Mouse (Mus musculus): ENCODE data around the gene Btbd9. TPM values are rescaled to one million over a fixed set of nuclear protein-coding genes. Genes with fewer than 3 reads are reported as not detected.

The Btbd9 gene
- polyA plus RNA-seq, 1 experiment: 32.7 TPM

- WGBS: 84% methylated on average over 3 of the region's 3 CpGs
- peaks cover 11% of the 10 kb centered on the region for H3K4me1 ChIP-seq (ENCODE audit: control insufficient read depth, insufficient read depth, low read length)
- no peaks in the 10 kb centered on the region for H3K27me3 ChIP-seq (ENCODE audit: control insufficient read depth, insufficient read depth, low read length)
- H3K27ac ChIP-seq (ENCODE audit: insufficient read depth, low read length): no peak overlapping the region
- no peak overlapping the region for H3K4me3 ChIP-seq (replicated peaks; ENCODE audit: insufficient read depth, low read depth, low read length)
- no peak for DNase-seq
- TF ChIP-seq POLR2A (IDR thresholded peaks at IDR 0.05; ENCODE audit: borderline replicate concordance, insufficient read depth, low read length) (no peak), CTCF (IDR thresholded peaks at IDR 0.05; ENCODE audit: borderline replicate concordance, insufficient read depth, low read depth, low read length) (no peak)
Measured at GRCm38 (mm10) chr17:30345008-30345407, 231.3 kb downstream of the Btbd9 start.

GRCm38 (mm10) chr17:30343701-30344473 lies 232.4 kb downstream of the Btbd9 start:
- 52% methylated on average over 9 of the region's 9 CpGs for WGBS
- peak in 1 of 2 experiments; percentile 29 for DNase-seq
- Histone ChIP-seq H3K27me3 (ENCODE audit: control insufficient read depth, insufficient read depth, low read length) (no peaks in the 10 kb centered on the region), H3K4me1 (ENCODE audit: control insufficient read depth, insufficient read depth, low read length) (peaks cover 11% of the 10 kb centered on the region), H3K4me3 (replicated peaks; ENCODE audit: insufficient read depth, low read depth, low read length) (no peak overlapping the region), H3K27ac (ENCODE audit: insufficient read depth, low read length) (no peak overlapping the region)
- TF ChIP-seq POLR2A (IDR thresholded peaks at IDR 0.05; ENCODE audit: borderline replicate concordance, insufficient read depth, low read length) (no peak), CTCF (IDR thresholded peaks at IDR 0.05; ENCODE audit: borderline replicate concordance, insufficient read depth, low read depth, low read length) (no peak)

- TF ChIP-seq CTCF (IDR thresholded peaks at IDR 0.05; ENCODE audit: borderline replicate concordance, insufficient read depth, low read depth, low read length): no peak
- no peak for TF ChIP-seq POLR2A (IDR thresholded peaks at IDR 0.05; ENCODE audit: borderline replicate concordance, insufficient read depth, low read length)
- DNase-seq: no peak
- Histone ChIP-seq H3K4me3 (replicated peaks; ENCODE audit: insufficient read depth, low read depth, low read length) (no peak overlapping the region), H3K27me3 (ENCODE audit: control insufficient read depth, insufficient read depth, low read length) (no peaks in the 10 kb centered on the region), H3K4me1 (ENCODE audit: control insufficient read depth, insufficient read depth, low read length) (peaks cover 7% of the 10 kb centered on the region; the same call in 1 of the 2 replicates), H3K27ac (ENCODE audit: insufficient read depth, low read length) (no peak overlapping the region)
- WGBS: 90% methylated on average over 6 of the region's 6 CpGs
Measured at GRCm38 (mm10) chr17:30341556-30341955, 234.7 kb downstream of the Btbd9 start.

GRCm38 (mm10) chr17:30340495-30341126 lies 235.7 kb downstream of the Btbd9 start:
- H3K4me1 ChIP-seq (ENCODE audit: control insufficient read depth, insufficient read depth, low read length): peaks cover 14% of the 10 kb centered on the region
- H3K27me3 ChIP-seq (ENCODE audit: control insufficient read depth, insufficient read depth, low read length): no peaks in the 10 kb centered on the region
- H3K4me3 ChIP-seq (replicated peaks; ENCODE audit: insufficient read depth, low read depth, low read length): no peak overlapping the region
- 84% methylated on average over 13 of the region's 13 CpGs for WGBS
- H3K27ac ChIP-seq (ENCODE audit: insufficient read depth, low read length): no peak overlapping the region
- TF ChIP-seq CTCF (IDR thresholded peaks at IDR 0.05; ENCODE audit: borderline replicate concordance, insufficient read depth, low read depth, low read length) (no peak), POLR2A (IDR thresholded peaks at IDR 0.05; ENCODE audit: borderline replicate concordance, insufficient read depth, low read length) (no peak)
- no peak for DNase-seq

GRCm38 (mm10) chr17:30339317-30339716 lies 237.0 kb downstream of the Btbd9 start:
- Histone ChIP-seq H3K27ac (ENCODE audit: insufficient read depth, low read length) (no peak overlapping the region), H3K27me3 (ENCODE audit: control insufficient read depth, insufficient read depth, low read length) (no peaks in the 10 kb centered on the region), H3K4me3 (replicated peaks; ENCODE audit: insufficient read depth, low read depth, low read length) (no peak overlapping the region), H3K4me1 (ENCODE audit: control insufficient read depth, insufficient read depth, low read length) (peaks cover 21% of the 10 kb centered on the region)
- no peak for DNase-seq
- 95% methylated on average over 5 of the region's 5 CpGs for WGBS
- no peak for TF ChIP-seq CTCF (IDR thresholded peaks at IDR 0.05; ENCODE audit: borderline replicate concordance, insufficient read depth, low read depth, low read length)
- no peak for TF ChIP-seq POLR2A (IDR thresholded peaks at IDR 0.05; ENCODE audit: borderline replicate concordance, insufficient read depth, low read length)

- H3K4me3 ChIP-seq (replicated peaks; ENCODE audit: insufficient read depth, low read depth, low read length): no peak overlapping the region
- H3K27ac ChIP-seq (ENCODE audit: insufficient read depth, low read length): no peak overlapping the region
- H3K27me3 ChIP-seq (ENCODE audit: control insufficient read depth, insufficient read depth, low read length): no peaks in the 10 kb centered on the region
- no peak for DNase-seq
- WGBS: 84% methylated on average over 7 of the region's 7 CpGs
- peaks cover 16% of the 10 kb centered on the region for H3K4me1 ChIP-seq (ENCODE audit: control insufficient read depth, insufficient read depth, low read length)
- TF ChIP-seq POLR2A (IDR thresholded peaks at IDR 0.05; ENCODE audit: borderline replicate concordance, insufficient read depth, low read length) (no peak), CTCF (IDR thresholded peaks at IDR 0.05; ENCODE audit: borderline replicate concordance, insufficient read depth, low read depth, low read length) (no peak)
Measured at GRCm38 (mm10) chr17:30336816-30337215, 239.5 kb downstream of the Btbd9 start.

- H3K4me3 ChIP-seq (replicated peaks; ENCODE audit: insufficient read depth, low read depth, low read length): no peak overlapping the region
- WGBS: 46% methylated on average over 5 of the region's 5 CpGs
- TF ChIP-seq POLR2A (IDR thresholded peaks at IDR 0.05; ENCODE audit: borderline replicate concordance, insufficient read depth, low read length) (no peak), CTCF (IDR thresholded peaks at IDR 0.05; ENCODE audit: borderline replicate concordance, insufficient read depth, low read depth, low read length) (no peak)
Measured at GRCm38 (mm10) chr17:30336280-30336679, 240.0 kb downstream of the Btbd9 start.

GRCm38 (mm10) chr17:30335746-30336145 lies 240.5 kb downstream of the Btbd9 start:
- DNase-seq: peak in 1 of 2 experiments; percentile 19
- TF ChIP-seq POLR2A (IDR thresholded peaks at IDR 0.05; ENCODE audit: borderline replicate concordance, insufficient read depth, low read length): no peak
- no peak for TF ChIP-seq CTCF (IDR thresholded peaks at IDR 0.05; ENCODE audit: borderline replicate concordance, insufficient read depth, low read depth, low read length)
- H3K27me3 ChIP-seq (ENCODE audit: control insufficient read depth, insufficient read depth, low read length): no peaks in the 10 kb centered on the region
- peaks cover 16% of the 10 kb centered on the region for H3K4me1 ChIP-seq (ENCODE audit: control insufficient read depth, insufficient read depth, low read length)
- no peak overlapping the region for H3K4me3 ChIP-seq (replicated peaks; ENCODE audit: insufficient read depth, low read depth, low read length)
- H3K27ac ChIP-seq (ENCODE audit: insufficient read depth, low read length): no peak overlapping the region
- 42% methylated on average over 8 of the region's 8 CpGs for WGBS

More at GRCm38 (mm10) chr17:30336280-30336679, 240.0 kb downstream of the Btbd9 start:
- Histone ChIP-seq H3K27ac (ENCODE audit: insufficient read depth, low read length) (no peak overlapping the region), H3K4me1 (ENCODE audit: control insufficient read depth, insufficient read depth, low read length) (peaks cover 16% of the 10 kb centered on the region), H3K27me3 (ENCODE audit: control insufficient read depth, insufficient read depth, low read length) (no peaks in the 10 kb centered on the region)
- DNase-seq: no peak
